Mouse (Mus musculus) hindbrain, embryonic 11.5 days (tissue): ENCODE results near the gene Csrnp3. TPM values are rescaled to one million over a fixed set of nuclear protein-coding genes. Genes with fewer than 3 reads are reported as not detected.

Experiments used
- ATAC-seq: fragments of 200-750 bp; cut with Nextera tagmentation; 2 replicates; pipeline ENCODE4 v1.8.0; 2017; ENCODE audit warnings: mild to moderate bottlenecking, moderate TSS enrichment, moderate library complexity; ENCODE audit not compliant: low FRiP score
- DNase-seq: peaks from one replicate; pipeline ENCODE4 v3.0.0-alpha.2; 2015; ENCODE audit warnings: low spot score
- H3K27ac ChIP-seq: fragments of 300-500 bp; sonication (generic); 2 replicates; pipeline ENCODE4 v1.5.1; 2014; ENCODE audit warnings: mild to moderate bottlenecking, low read depth, low read length
- H3K27me3 ChIP-seq: fragments of 300-500 bp; sonication (generic); 2 replicates; pipeline ENCODE4 v1.6.1; 2014; ENCODE audit warnings: mild to moderate bottlenecking, low read length, moderate library complexity, mixed read lengths; ENCODE audit not compliant: control insufficient read depth, insufficient read depth
- H3K36me3 ChIP-seq: fragments of 300-500 bp; sonication (generic); 2 replicates; pipeline ENCODE4 v1.6.1; 2014; ENCODE audit warnings: mild to moderate bottlenecking, low read length, moderate library complexity, mixed read lengths; ENCODE audit not compliant: control insufficient read depth, insufficient read depth
- H3K4me1 ChIP-seq: fragments of 300-500 bp; sonication (generic); replicated peaks from 2 replicates; pipeline ENCODE4 v1.6.1; 2014; ENCODE audit warnings: low read length, mixed read lengths; ENCODE audit not compliant: control insufficient read depth, insufficient read depth
- H3K4me2 ChIP-seq: fragments of 300-500 bp; sonication (generic); replicated peaks from 2 replicates; pipeline ENCODE4 v1.6.1; 2014; ENCODE audit warnings: mild to moderate bottlenecking, low read depth, low read length
- H3K4me3 ChIP-seq: fragments of 300-500 bp; sonication (generic); 2 replicates; pipeline ENCODE4 v1.5.1; 2014; ENCODE audit warnings: low read depth, low read length
- H3K9ac ChIP-seq: fragments of 300-500 bp; sonication (generic); 2 replicates; pipeline ENCODE4 v1.6.1; 2014; ENCODE audit warnings: low read depth, low read length
- H3K9me3 ChIP-seq: fragments of 300-500 bp; sonication (generic); 2 replicates; pipeline ENCODE4 v1.6.1; 2016; ENCODE audit warnings: low read length; ENCODE audit not compliant: control insufficient read depth
- WGBS: fragments of 180-500 bp; shearing (Covaris S2); extraction: QIAGEN DNeasy Blood & Tissue Kit; methylation state at CpG from one replicate; pipeline ENCODE4 v1.1.7; 2014; 5-methylcytosine and 5-hydroxymethylcytosine counted together
- polyA plus RNA-seq: library from polyadenylated mRNA; unstranded; fragments of >200 nt; fragmentation: Nextera tagmentation; extraction: Ambion mirVana; gene quantifications from 2 replicates; pipeline ENCODE4 v1.2.1, GENCODE M21; 2014

Csrnp3 gene
- polyA plus RNA-seq, 1 experiment from 2014 or later, result 32.3 TPM

DNA sequence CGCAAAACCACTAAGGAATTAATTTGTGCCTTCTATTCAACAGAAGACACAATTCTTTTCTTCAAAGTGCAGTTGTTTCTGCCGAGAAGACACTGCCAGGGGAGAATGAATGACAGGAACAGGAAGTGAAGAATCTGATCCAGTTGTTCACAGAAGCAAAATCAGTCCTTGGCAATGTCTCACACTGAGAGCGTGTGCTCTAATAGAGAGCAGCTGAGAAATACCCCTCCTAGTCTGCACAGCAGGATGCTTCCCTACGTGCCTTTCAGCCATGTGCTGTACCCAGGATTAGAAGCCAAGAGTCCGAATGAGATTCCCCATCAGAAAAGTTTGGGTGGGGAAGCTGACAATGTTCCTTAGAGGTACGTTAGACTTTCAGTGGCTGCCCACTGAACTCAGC, 223.9 kb downstream of the Csrnp3 start:
- Histone ChIP-seq H3K4me1 (no peaks in the 10 kb centered on the region), H3K4me3 (no peak overlapping the region), H3K27ac (no peak overlapping the region), H3K36me3 (no peaks in the 10 kb centered on the region), H3K4me2 (no peak overlapping the region), H3K9me3 (no peaks in the 10 kb centered on the region), H3K9ac (no peak overlapping the region), H3K27me3 (no peaks in the 10 kb centered on the region)
- 34% methylated on average over 6 of the region's 6 CpGs for WGBS
- ATAC-seq (no peak), DNase-seq (no peak)

DNA sequence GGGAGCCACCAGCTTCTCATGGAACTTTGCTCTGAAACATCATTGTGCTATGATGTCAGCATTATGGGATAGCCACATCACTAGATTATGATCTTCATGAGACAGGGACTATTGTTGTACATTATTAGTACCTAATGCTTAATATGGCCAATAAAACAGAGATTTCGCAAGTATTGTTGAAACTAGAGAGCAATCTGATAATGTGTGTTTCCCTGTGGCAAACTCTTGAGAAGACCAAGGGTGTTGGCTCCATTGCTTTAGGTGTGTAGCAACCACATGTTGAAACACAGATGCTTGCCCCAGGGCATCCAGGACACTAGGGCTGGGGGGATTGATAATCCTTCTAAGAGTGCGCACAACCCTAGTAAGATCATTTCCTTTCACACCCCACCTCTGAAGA, 235.2 kb downstream of the Csrnp3 start:
- H3K9ac ChIP-seq, result no peak overlapping the region
- ATAC-seq, result no peak
- 96% methylated on average over 2 of the region's 2 CpGs for WGBS

More for the DNA sequence above, 235.2 kb downstream of the Csrnp3 start:
- H3K36me3 ChIP-seq, result no peaks in the 10 kb centered on the region
- no peak overlapping the region for H3K4me2 ChIP-seq
- no peak overlapping the region for H3K27ac ChIP-seq
- no peaks in the 10 kb centered on the region for H3K27me3 ChIP-seq
- no peak overlapping the region for H3K4me3 ChIP-seq
- H3K9me3 ChIP-seq, result no peaks in the 10 kb centered on the region
- DNase-seq, result no peak
- H3K4me1 ChIP-seq, result no peaks in the 10 kb centered on the region

Other genes with a start within 250 kb of the Csrnp3 start
- 9.8 and 16.6 TPM in 2 replicates for gene Scn2a, start 225.0 kb upstream of the Csrnp3 start, polyA plus RNA-seq